Mouse (Mus musculus): ENCODE measurements around the gene Hgd. TPM values are rescaled to one million over a fixed set of nuclear protein-coding genes. Genes with fewer than 3 reads are reported as not detected.

Gene Hgd
- polyA plus RNA-seq, 1 experiment from 2014 or later, result 0.48 TPM

- WGBS, result 52% methylated on average over 8 of the region's 8 CpGs
Measured at GRCm38 (mm10) chr16:37615429-37615828, 35.5 kb downstream of the Hgd start.

DNA sequence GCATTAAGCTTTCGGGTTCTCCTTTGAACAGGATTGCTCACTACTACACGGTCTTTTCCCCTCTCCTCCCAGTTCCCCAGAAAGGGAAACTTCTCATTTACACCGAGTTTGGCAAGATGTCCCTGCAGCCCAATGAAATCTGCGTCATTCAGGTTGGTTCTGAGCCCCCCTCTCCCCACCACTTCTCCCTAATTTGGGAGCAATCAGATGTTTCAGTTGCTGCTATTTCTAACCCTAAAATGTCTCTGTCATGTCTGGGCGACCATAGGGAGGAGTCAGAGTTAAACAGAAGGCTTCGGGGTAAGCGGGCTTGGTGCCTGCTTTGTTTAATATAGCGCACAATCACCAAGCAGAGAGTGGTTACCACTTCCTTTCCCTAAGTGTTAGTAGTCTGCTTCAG lies 36.2 kb downstream of the Hgd start:
- Histone ChIP-seq H3K9ac (replicated peaks; ENCODE audit: low read depth) (no peak overlapping the region), H3K27ac (ENCODE audit: low read length) (no peak overlapping the region), H3K36me3 (ENCODE audit: insufficient read depth, low read length) (no peaks in the 10 kb centered on the region), H3K4me2 (replicated peaks; ENCODE audit: low read depth, low read length) (no peak overlapping the region), H3K9me3 (ENCODE audit: low read length) (no peaks in the 10 kb centered on the region), H3K4me3 (ENCODE audit: low read depth, low read length) (no peak overlapping the region), H3K4me1 (ENCODE audit: insufficient read depth, low read depth, low read length) (no peaks in the 10 kb centered on the region), H3K27me3 (replicated peaks; ENCODE audit: insufficient read depth, low read length) (no peaks in the 10 kb centered on the region)
- DNase-seq (ENCODE audit: low spot score) (no peak), ATAC-seq (no peak)
- 65% methylated on average over 8 of the region's 8 CpGs for WGBS
- TF ChIP-seq CTCF (IDR thresholded peaks at IDR 0.05), result no peak

More at GRCm38 (mm10) chr16:37615429-37615828, 35.5 kb downstream of the Hgd start:
- Histone ChIP-seq H3K4me2 (replicated peaks; ENCODE audit: low read depth, low read length) (no peak overlapping the region), H3K9me3 (ENCODE audit: low read length) (no peaks in the 10 kb centered on the region), H3K36me3 (ENCODE audit: insufficient read depth, low read length) (no peaks in the 10 kb centered on the region), H3K4me3 (ENCODE audit: low read depth, low read length) (no peak overlapping the region), H3K27me3 (replicated peaks; ENCODE audit: insufficient read depth, low read length) (no peaks in the 10 kb centered on the region), H3K9ac (replicated peaks; ENCODE audit: low read depth) (no peak overlapping the region), H3K4me1 (ENCODE audit: insufficient read depth, low read depth, low read length) (no peaks in the 10 kb centered on the region), H3K27ac (ENCODE audit: low read length) (no peak overlapping the region)
- DNase-seq (ENCODE audit: low spot score) (no peak), ATAC-seq (no peak)
- TF ChIP-seq CTCF (IDR thresholded peaks at IDR 0.05) (no peak), EP300 (IDR thresholded peaks at IDR 0.05) (no peak)

- no peaks in the 10 kb centered on the region for H3K36me3 ChIP-seq (ENCODE audit: insufficient read depth, low read length)
- no peaks in the 10 kb centered on the region for H3K4me1 ChIP-seq (ENCODE audit: insufficient read depth, low read depth, low read length)
- TF ChIP-seq CTCF (IDR thresholded peaks at IDR 0.05) (no peak), EP300 (IDR thresholded peaks at IDR 0.05) (no peak)
- no peaks in the 10 kb centered on the region for H3K27me3 ChIP-seq (replicated peaks; ENCODE audit: insufficient read depth, low read length)
- 27% methylated on average over 3 of the region's 3 CpGs for WGBS
- no peak overlapping the region for H3K9ac ChIP-seq (replicated peaks; ENCODE audit: low read depth)
- no peak overlapping the region for H3K27ac ChIP-seq (ENCODE audit: low read length)
- H3K4me3 ChIP-seq (ENCODE audit: low read depth, low read length), result no peak overlapping the region
- no peaks in the 10 kb centered on the region for H3K9me3 ChIP-seq (ENCODE audit: low read length)
- ATAC-seq (no peak), DNase-seq (ENCODE audit: low spot score) (no peak)
- H3K4me2 ChIP-seq (replicated peaks; ENCODE audit: low read depth, low read length), result no peak overlapping the region
Measured at GRCm38 (mm10) chr16:37617695-37618094, 37.7 kb downstream of the Hgd start.

GRCm38 (mm10) chr16:37622403-37622802 lies 42.5 kb downstream of the Hgd start:
- no peak for DNase-seq (ENCODE audit: low spot score)
- Histone ChIP-seq H3K27me3 (replicated peaks; ENCODE audit: insufficient read depth, low read length) (no peaks in the 10 kb centered on the region), H3K4me2 (replicated peaks; ENCODE audit: low read depth, low read length) (no peak overlapping the region), H3K27ac (ENCODE audit: low read length) (no peak overlapping the region), H3K4me3 (ENCODE audit: low read depth, low read length) (no peak overlapping the region), H3K4me1 (ENCODE audit: insufficient read depth, low read depth, low read length) (no peaks in the 10 kb centered on the region), H3K9ac (replicated peaks; ENCODE audit: low read depth) (no peak overlapping the region), H3K36me3 (ENCODE audit: insufficient read depth, low read length) (no peaks in the 10 kb centered on the region), H3K9me3 (ENCODE audit: low read length) (no peaks in the 10 kb centered on the region)
- TF ChIP-seq CTCF (IDR thresholded peaks at IDR 0.05) (no peak), EP300 (IDR thresholded peaks at IDR 0.05) (no peak)
- ATAC-seq, result no peak
- WGBS, result 69% methylated on average over 3 of the region's 3 CpGs

DNA sequence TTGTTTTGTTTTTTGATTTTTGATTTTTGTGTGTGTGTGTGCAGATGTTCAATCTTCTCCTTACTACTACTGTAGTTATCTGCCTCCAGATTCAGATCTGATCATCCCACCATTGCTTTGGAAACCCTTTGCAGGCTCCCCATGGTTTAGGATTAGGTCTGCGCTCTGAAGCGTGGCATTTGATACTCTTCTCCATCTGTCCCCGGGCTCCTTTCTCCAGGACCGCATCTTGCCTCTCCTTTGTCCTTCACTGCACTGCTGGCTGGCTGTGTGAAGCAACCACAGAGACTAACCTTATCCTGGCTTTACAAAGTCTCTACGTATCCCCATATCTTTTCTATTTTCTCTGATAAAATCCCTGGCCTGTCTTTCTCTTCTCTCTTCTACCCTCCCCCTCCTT lies 43.0 kb downstream of the Hgd start:
- WGBS, result 68% methylated on average over 5 of the region's 5 CpGs
- Histone ChIP-seq H3K27me3 (replicated peaks; ENCODE audit: insufficient read depth, low read length) (no peaks in the 10 kb centered on the region), H3K9ac (replicated peaks; ENCODE audit: low read depth) (no peak overlapping the region), H3K27ac (ENCODE audit: low read length) (no peak overlapping the region), H3K4me3 (ENCODE audit: low read depth, low read length) (no peak overlapping the region), H3K4me2 (replicated peaks; ENCODE audit: low read depth, low read length) (no peak overlapping the region), H3K36me3 (ENCODE audit: insufficient read depth, low read length) (no peaks in the 10 kb centered on the region), H3K9me3 (ENCODE audit: low read length) (no peaks in the 10 kb centered on the region), H3K4me1 (ENCODE audit: insufficient read depth, low read depth, low read length) (no peaks in the 10 kb centered on the region)
- TF ChIP-seq EP300 (IDR thresholded peaks at IDR 0.05) (no peak), CTCF (IDR thresholded peaks at IDR 0.05) (no peak)
- ATAC-seq, result no peak
- DNase-seq (ENCODE audit: low spot score), result no peak

- Histone ChIP-seq H3K36me3 (ENCODE audit: insufficient read depth, low read length) (no peaks in the 10 kb centered on the region), H3K9ac (replicated peaks; ENCODE audit: low read depth) (no peak overlapping the region), H3K4me3 (ENCODE audit: low read depth, low read length) (no peak overlapping the region), H3K4me2 (replicated peaks; ENCODE audit: low read depth, low read length) (no peak overlapping the region), H3K9me3 (ENCODE audit: low read length) (no peaks in the 10 kb centered on the region), H3K27ac (ENCODE audit: low read length) (no peak overlapping the region), H3K4me1 (ENCODE audit: insufficient read depth, low read depth, low read length) (no peaks in the 10 kb centered on the region), H3K27me3 (replicated peaks; ENCODE audit: insufficient read depth, low read length) (no peaks in the 10 kb centered on the region)
- WGBS, result 47% methylated on average over 4 of the region's 4 CpGs
- ATAC-seq (no peak), DNase-seq (ENCODE audit: low spot score) (no peak)
- TF ChIP-seq CTCF (IDR thresholded peaks at IDR 0.05) (no peak), EP300 (IDR thresholded peaks at IDR 0.05) (no peak)
Measured at GRCm38 (mm10) chr16:37626388-37626949, 46.5 kb downstream of the Hgd start.

- H3K4me2 ChIP-seq (replicated peaks; ENCODE audit: low read depth, low read length), result no peak overlapping the region
- no peaks in the 10 kb centered on the region for H3K27me3 ChIP-seq (replicated peaks; ENCODE audit: insufficient read depth, low read length)
- ATAC-seq (no peak), DNase-seq (ENCODE audit: low spot score) (no peak)
- WGBS, result 77% methylated on average over 9 of the region's 9 CpGs
- no peak overlapping the region for H3K27ac ChIP-seq (ENCODE audit: low read length)
- H3K9me3 ChIP-seq (ENCODE audit: low read length), result no peaks in the 10 kb centered on the region
- H3K4me3 ChIP-seq (ENCODE audit: low read depth, low read length), result no peak overlapping the region
- no peaks in the 10 kb centered on the region for H3K4me1 ChIP-seq (ENCODE audit: insufficient read depth, low read depth, low read length)
- H3K9ac ChIP-seq (replicated peaks; ENCODE audit: low read depth), result no peak overlapping the region
- H3K36me3 ChIP-seq (ENCODE audit: insufficient read depth, low read length), result no peaks in the 10 kb centered on the region
- TF ChIP-seq EP300 (IDR thresholded peaks at IDR 0.05) (no peak), CTCF (IDR thresholded peaks at IDR 0.05) (no peak)
Measured at GRCm38 (mm10) chr16:37628336-37628735, 48.4 kb downstream of the Hgd start.
